5 mouse cellular contexts compared by ENCODE assay signal in genomic region chr5:143500711-143501110, GRCm38 (mm10). TPM values are rescaled to one million over a fixed set of nuclear protein-coding genes. Genes with fewer than 3 reads are reported as not detected.
DNase-seq lines count a peak whose midpoint lies in the region; ATAC-seq and TF ChIP-seq lines count a peak whose summit lies in the region.
"Not testable (repeated sequence)": the region's sequence is repeated elsewhere in the genome, so short reads cannot be mapped to it uniquely, and the experiment has no call there.

No protein-coding gene starts in this region.

- H3K27ac ChIP-seq in hindbrain, postnatal 0 days, result peak overlapping the region; percentile 20; the same call in 1 of the 2 replicates

- DNase-seq in ES-CJ7 (ENCODE audit: low read depth, low spot score), result peak; percentile 29
- DNase-seq in R1 (ENCODE audit: low read depth, low spot score), result peak; percentile 65
- DNase-seq in ZHBTc4 (ENCODE audit: low read depth, low spot score), result peak; percentile 70
- not testable (repeated sequence) for DNase-seq in hindbrain, postnatal 0 days (ENCODE audit: low spot score)

- peaks cover 38% of the 10 kb centered on the region for H3K4me1 ChIP-seq in E14TG2a.4 (replicated peaks; ENCODE audit: low read depth, low read length)
- not testable (repeated sequence) for H3K4me1 ChIP-seq in hindbrain, postnatal 0 days (ENCODE audit: insufficient read depth, low read length)

- H3K4me3 ChIP-seq in E14TG2a.4 (replicated peaks; ENCODE audit: low read length), result 0 out of 2 replicates have a peak overlapping the region, but pooled peaks have one; percentile 10
- H3K4me3 ChIP-seq in hindbrain, postnatal 0 days (ENCODE audit: low read length), result not testable (repeated sequence)

- H3K36me3 ChIP-seq in E14TG2a.4 (ENCODE audit: insufficient read depth, low read length), result peaks cover 26% of the 10 kb centered on the region
- peaks cover 27% of the 10 kb centered on the region for H3K36me3 ChIP-seq in hindbrain, postnatal 0 days (ENCODE audit: insufficient read depth, low read length)

- not testable (repeated sequence) for H3K9me3 ChIP-seq in E14TG2a.4 (ENCODE audit: low read length); hindbrain, postnatal 0 days (ENCODE audit: low read length)

- ATAC-seq in hindbrain, postnatal 0 days, result not testable (repeated sequence)

- WGBS in hindbrain, postnatal 0 days, result 89% methylated on average over 14 of the region's 14 CpGs

- not testable (repeated sequence) for H3K27me3 ChIP-seq in E14TG2a.4 (ENCODE audit: insufficient read depth, low read length); hindbrain, postnatal 0 days (ENCODE audit: insufficient read depth, low read length)

- TF ChIP-seq CTCF in E14TG2a.4 (conservative IDR thresholded peaks at IDR 0.05; ENCODE audit: low read length); hindbrain, postnatal 0 days (IDR thresholded peaks at IDR 0.05; ENCODE audit: low read depth): not testable (repeated sequence)

- H3K9ac ChIP-seq in hindbrain, postnatal 0 days (replicated peaks; ENCODE audit: low read length), result not testable (repeated sequence)

- not testable (repeated sequence) for H3K4me2 ChIP-seq in hindbrain, postnatal 0 days (ENCODE audit: low read depth, low read length)

RNA-seq across cellular contexts. Expression of gene Rac1, which starts 27.1 kb away (rescaled TPM):
- total RNA-seq in hindbrain, postnatal 0 days (2014; rRNA removed), result 143 and 148 TPM in 2 replicates
- 412 and 436 TPM in 2 replicates for polyA plus RNA-seq in hindbrain, postnatal 0 days (2015; fragmentation: Nextera tagmentation; extraction: Ambion mirVana)

RNA-seq across cellular contexts. Expression of gene Daglb, which starts 36.3 kb away (rescaled TPM):
- 30.1 and 30.5 TPM in 2 replicates for total RNA-seq in hindbrain, postnatal 0 days (2014; rRNA removed)
- polyA plus RNA-seq in hindbrain, postnatal 0 days (2015; fragmentation: Nextera tagmentation; extraction: Ambion mirVana), result 19.3 and 20.3 TPM in 2 replicates
